Mouse (Mus musculus) frontal cortex, postnatal 10 days (tissue): ENCODE results near the gene Hist1h3a.
A peak's percentile ranks its signal among the peaks of the same experiment; 100 is the strongest.
"Not testable (repeated sequence)": the region's sequence is repeated elsewhere in the genome, so short reads cannot be mapped to it uniquely, and the experiment has no call there.

Source experiments
- DNase-seq, 2 experiments: peaks; one replicate each; pipeline ENCODE4 v3.0.0; 2022; ENCODE audit warnings: low spot score in 2 of 2, mixed read lengths in 1 of 2

Gene Hist1h3a

DNA sequence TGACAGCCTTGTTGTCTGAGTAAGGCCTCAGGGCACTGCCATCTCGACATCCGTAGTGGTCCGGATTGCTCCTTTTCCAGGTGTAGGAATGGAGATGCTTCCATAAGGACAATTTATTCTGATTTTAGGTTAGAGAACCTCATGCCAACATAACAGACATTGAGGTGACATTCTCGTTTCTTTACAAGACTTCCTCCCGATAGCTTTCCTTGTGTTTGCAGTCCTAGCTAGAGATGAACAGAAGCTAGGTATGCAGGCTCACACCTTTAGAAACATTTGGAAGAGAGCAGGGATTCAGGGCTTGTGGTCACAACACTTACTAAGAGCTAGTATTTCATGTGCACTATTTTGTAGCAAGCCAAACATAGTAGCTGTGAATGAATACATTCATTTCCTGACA, 19.0 kb downstream of the Hist1h3a start:
- no peak for DNase-seq

DNA sequence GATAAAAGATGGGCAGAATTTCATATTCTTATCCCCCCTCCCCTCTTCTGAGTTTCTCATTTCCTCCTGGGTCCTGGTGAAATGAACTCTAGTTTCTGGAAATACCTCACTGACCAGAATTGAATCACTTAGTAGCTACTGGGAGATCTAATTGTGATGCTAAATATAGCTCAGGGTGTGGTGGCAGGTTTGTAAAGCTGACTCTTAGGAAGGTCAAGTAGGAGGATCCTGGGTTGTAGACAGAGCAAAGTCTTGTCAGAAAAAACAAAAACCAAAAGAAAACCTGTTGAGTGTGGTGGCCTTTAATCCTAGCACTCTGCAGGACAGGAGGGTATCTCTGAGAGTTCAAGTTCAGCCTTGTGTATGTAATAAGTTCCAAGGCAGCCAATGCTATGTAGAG, 20.2 kb downstream of the Hist1h3a start:
- DNase-seq = no peak

DNA sequence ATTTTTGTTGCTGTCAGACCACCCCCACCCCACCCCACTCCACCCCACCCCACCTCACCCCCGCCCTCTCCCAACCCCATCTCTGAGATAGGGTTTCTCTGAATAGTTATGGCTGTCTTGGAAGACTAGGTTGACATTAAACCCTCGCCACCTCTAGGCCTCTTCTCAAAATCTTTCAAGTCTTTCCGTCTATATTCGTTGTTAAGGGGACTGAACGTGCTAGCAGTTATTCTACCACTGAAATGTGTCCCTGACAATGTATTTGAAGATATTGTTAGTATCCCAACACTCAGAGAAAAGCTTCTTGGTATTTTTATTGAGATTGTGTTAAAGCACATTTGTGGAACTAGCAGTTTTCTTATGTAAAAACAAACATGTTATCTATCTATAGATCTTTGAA, 21.3 kb downstream of the Hist1h3a start:
- no peak for DNase-seq

DNA sequence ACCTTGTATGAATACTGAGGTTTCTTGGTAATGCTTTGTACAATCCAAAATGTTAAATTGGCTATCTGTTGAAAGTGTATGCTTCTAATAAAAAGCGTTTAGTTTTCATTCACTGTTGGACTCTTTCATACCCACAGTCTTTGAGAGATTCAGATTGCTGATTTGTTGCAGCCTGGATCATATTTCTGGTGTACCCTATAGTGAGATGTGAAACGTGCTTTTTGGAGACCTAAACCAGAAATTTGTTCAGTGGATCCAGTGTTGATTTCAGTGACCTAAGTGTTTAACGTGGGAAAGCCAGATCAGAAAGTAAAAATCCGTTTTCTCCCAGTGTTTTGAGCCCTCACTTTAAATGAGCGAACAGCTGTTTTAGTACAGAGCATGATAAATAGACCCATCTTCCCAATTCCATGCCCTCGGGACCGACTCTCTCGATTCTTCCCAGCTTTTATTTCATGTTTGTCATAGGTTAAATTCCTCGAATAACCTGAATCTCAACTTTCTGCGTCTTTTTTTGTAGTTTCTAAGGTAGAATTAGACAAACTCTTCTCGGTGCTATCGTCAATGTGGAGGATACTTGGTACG, 21.8 kb downstream of the Hist1h3a start:
- no peak for DNase-seq

DNA sequence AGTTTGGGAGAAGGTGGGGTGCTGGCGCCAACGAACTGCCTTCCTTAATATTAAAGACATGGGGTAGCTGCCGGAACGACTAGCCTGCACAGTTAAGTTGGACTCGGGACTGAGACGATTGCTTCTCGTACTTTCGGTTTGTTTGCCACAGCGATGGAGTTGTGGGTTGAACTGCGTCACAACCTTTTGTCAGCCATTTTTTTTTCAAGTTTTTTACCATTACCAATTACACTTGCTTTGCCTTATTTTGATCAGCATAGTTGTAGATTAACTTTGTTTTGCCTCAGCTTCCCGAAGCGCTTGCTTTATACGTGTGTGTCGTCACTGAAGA, 22.3 kb downstream of the Hist1h3a start:
- DNase-seq = no peak

DNA sequence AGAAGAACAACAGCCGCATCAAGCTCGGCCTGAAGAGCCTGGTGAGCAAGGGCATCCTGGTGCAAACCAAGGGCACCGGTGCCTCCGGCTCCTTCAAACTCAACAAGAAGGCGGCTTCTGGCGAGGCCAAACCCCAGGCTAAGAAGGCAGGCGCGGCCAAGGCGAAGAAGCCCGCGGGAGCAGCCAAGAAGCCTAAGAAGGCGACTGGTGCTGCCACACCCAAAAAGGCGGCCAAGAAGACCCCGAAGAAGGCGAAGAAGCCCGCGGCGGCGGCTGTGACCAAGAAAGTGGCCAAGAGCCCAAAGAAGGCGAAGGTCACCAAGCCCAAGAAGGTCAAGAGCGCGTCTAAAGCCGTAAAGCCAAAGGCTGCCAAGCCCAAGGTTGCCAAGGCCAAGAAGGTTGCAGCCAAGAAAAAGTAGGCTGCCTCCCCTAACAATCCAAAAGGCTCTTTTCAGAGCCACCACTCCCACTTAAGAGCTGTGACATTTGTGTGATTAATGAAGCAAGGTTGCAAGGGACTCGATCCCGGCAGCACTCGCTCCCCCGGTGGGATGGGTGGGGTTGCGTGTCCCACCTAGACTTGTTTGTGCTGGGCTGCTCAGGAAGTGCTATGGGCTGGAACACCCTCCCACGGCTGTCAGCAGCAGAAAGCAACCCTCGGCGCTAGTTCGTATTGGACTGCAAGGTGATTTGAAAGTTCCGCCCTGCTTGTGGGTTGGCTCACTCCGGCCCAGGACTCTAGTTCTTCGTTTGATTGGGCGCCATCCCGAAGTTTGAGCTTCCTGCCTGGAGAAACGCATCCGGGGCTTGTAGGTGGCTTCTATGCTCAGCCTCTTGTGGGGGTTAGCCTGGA, 22.9 kb downstream of the Hist1h3a start:
- peak; percentile 89 to 91 for DNase-seq

DNA sequence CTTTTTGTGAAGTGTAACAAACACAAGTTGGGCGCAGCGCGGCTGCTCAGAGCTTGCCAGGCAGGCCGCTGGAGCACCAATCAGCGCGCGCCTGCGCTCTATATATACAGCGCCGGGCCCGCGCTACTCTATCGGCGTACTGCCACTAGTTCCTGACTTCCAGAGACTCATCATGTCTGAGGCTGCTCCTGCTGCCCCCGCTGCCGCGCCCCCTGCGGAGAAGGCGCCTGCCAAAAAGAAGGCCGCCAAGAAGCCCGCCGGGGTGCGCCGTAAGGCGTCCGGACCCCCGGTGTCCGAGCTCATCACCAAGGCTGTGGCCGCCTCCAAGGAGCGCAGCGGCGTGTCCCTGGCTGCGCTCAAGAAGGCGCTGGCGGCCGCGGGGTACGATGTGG, 23.5 kb downstream of the Hist1h3a start, which contains the start of gene Hist1h1c:
Gene Hist1h1c (plus strand): TSS at position 132 of the 392 bp plus-strand sequence.
- DNase-seq = peak; percentile 87 to 88

DNA sequence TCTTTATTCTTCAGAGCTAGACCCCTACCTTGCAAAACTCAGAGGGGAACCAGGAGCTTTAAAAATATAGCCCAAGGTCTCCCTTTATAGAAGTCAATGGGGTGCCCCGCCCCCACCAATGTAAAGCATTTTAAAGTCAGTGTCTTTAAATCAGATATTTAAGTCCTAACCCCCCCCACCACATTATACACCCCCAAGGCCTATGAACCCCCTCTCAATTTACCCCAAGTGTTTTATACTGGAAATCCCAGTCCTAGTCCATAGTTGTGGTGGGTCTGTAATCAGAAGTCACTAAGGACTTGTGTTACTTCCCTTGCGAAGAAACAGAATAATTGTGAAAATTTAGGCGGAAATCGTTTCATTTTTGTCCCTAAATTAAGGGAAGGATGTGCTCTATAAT, 24.1 kb downstream of the Hist1h3a start:
- no peak for DNase-seq

DNA sequence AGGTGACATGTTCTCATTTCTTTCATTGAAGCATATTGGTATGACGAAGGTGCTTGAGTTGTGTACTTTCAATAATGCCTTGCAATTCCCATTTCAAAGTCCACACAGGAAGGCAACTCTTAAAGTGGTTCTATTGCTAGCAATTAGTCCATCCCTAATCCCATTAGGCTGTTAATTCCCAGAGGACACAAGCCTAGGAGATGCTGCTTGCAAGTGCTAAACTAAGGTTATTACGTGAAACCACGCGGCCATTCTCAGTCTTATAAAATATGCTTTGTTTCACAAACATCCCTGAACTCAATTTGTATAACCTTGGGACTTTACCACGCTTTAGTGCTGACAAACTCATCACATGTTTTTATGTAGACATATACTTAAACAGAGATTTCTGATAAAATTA, 25.1 kb downstream of the Hist1h3a start:
- DNase-seq = no peak

DNA sequence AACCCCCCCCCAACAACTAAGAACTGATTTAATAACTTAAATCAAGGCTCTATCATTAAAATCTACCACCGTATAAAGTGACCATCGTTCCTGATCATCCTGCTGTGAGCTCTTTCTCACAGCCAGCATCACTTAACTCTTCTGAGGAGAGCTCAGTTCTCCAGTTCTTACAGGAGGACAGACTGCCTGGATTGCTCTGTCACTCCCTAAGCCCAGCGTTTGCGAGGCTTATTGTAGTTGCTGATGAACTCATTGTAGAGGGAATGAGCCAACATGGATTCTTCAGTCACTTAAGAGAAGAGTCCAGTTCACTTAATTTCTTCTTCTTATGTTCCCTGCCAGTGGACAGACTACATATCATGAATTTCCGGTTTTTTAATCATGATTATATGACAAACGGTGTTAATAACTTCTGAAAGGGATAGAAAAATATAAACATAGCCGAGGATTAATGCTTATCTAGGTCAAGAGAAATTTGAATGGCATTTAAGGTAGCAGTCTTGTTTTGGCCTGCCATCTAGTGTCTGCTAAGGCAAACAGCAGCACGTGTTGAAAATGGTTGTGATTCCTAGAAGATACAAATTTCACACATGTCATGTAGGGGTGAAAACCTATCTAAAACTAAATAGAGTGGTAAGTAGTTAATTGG, 29.9 kb downstream of the Hist1h3a start:
- no peak for DNase-seq

DNA sequence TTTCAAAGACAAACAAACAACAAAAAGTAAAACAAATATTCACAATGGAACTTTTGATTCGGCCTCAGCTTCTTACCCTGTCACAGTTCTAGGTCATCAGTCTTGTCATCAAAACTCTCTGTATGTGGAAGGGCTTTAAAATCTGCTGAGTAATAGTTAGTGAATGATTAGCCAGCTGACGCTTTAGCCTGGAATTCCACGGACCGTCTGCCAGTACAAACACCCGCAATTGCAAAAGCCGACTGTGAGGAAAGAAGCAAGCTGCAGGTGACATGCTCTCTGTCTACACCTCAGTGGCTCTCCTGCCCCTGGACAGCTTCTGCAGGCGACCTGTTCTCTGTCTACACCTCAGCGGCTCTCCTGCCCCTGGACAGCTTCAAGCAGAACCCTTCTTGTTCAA, 31.7 kb downstream of the Hist1h3a start:
- DNase-seq = no peak

DNA sequence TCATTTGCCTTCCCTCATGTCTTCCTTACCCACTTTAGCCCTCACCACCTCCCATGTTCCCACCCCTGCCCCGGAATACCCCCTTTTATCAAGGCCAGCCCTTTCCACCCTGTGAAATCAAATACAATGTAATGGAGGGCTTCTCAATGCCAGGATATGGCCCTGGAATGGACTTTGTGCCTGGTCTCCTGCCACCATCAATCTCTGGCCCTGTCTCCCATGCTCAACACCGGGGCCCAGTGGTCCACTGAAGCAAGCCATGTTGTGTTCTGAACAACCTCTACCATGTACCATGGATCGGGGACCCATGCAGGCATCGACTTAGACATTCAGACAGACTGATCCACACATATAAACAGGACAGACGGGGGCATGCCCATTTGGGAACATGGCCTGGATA, 32.5 kb downstream of the Hist1h3a start:
- DNase-seq = no peak

DNA sequence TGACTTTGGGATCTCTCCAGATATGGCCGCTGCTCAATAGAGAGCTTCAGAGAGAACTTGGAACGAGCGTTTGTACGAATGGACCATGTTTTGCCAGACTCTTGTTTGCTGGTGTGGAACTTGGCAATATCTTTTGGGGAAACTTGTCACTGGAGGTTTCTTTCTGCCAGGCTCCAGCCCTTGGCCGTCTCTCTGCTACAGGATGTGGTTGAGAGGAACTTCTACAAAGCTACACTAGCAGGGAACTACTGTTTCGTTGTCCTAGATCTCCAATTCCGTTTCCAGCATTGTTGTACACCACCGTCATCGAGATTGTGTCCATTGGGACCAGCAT, 33.0 kb downstream of the Hist1h3a start:
- DNase-seq = no peak

DNA sequence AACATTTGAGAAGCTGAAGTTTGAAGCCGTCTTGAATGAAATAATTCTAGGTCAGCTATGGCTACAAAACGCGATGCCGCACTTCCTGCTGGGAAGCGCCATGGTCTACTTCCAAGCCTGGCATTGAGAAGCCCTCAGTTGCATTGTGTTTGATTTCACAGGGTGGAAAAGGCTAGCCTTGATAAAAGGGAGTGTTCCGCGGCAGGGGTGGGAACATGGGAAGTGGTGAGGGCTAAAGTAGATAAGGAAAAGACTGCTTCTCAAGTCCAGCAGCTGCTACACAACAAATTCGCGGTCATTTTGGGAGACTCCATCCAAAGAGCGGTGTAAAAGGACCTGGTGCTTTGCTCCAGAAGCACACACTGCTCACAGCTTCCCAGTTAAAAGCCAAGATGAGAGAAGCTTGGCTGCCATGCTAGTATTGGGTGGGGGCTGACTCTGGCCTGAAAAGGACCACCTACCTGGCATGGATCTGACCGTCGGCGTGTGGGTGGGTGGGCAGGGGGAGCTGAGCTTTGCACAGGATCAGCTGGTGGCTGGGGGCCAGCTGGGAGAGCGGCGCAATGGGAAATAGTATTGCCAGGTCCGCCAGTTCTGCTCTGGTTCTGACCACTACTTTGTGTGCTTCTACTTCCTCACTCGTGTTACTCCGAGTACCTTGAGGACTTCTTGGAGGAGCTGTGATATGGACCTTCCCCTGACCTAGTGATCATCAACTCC, 33.6 kb downstream of the Hist1h3a start:
- no peak for DNase-seq

DNA sequence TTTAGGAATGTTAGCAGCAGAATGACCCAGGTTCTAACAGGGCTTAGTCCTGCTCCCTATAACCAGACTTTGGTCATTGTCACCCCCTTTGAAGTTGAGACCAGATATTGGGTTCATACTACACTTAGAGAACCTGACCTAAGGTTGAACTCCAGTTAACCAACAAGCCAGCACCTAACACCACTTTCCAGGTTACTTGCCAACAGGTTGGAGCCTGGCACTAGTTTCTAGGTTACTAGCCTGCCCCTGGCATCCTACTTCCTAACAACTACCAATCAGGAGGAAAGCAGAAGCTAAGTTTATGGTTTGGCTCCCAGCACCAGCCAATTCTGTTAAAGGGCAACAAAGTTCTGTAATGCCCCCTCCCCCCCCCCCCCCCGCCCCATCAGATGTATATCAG, 37.0 kb downstream of the Hist1h3a start:
- DNase-seq = no peak

DNA sequence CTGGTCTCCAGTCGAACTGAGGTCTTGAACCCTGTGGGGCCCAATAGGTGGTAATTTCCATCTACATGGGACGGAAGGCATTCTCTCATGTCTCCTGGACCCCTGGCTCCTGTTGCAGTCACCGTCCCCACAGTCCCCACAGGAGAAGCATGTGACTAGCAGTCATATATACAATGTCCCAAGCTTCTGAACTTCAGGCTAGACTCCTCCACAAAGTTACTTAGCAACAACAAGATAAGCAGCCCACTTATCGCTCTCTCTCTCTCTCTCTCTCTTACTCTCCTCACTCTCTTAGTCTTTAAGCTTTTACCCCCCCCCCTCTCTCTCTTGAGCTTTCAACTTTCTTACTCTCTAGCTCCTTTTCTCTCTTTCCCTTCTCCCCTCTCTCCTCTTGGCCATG, 37.9 kb downstream of the Hist1h3a start:
- DNase-seq = no peak

DNA sequence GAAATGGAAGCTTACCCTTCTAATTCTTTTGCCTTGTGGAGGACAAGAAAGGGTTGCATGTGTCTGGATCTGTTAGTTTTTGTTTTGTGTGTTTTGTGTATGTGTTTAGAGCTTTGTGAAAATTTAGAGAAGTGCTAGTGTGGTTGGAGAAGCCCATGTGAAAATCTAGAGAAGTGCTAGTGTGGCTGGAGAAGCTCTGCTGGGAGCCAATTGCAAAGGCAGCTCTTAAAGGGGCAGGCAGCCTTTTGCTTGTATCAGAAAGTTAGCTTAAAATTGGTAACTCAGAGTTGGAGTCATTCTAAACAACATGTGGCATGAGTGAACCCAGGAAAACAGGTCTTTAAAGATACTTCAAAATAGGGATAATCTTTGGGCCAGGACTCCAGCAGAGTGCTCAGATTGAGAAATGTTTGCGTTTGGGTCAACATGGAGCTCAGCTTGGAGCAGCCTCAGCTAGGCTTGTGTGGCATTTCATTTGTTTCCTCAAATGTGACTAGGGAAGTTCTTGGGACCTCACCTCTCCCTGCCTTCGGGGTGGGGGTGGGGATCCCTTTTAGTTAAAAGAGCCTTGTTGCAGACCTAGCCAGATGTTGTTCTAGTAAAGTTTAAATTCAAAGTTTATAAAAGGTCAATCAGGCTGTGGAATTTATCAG, 44.5 kb downstream of the Hist1h3a start:
- not testable (repeated sequence) for DNase-seq

DNA sequence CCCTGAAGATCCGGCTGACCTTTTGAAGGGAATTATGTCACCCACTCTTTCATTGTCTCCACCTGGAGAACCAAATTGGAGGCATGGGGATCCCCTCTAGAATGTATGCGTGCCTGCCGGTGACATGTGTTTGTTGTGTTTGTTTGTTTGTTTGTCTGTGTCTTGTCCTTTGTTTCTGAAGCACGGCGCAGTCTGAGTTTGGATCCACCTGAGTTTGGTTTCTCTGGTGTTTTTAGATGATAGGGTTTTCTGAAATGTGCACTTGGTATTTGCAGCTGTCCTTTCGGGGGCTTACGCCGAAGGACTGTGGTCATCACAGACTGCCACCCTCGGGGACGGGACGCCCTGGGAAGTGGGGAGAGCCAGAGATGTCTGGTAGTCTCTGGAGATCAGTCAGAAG, 45.0 kb downstream of the Hist1h3a start:
- no peak for DNase-seq

DNA sequence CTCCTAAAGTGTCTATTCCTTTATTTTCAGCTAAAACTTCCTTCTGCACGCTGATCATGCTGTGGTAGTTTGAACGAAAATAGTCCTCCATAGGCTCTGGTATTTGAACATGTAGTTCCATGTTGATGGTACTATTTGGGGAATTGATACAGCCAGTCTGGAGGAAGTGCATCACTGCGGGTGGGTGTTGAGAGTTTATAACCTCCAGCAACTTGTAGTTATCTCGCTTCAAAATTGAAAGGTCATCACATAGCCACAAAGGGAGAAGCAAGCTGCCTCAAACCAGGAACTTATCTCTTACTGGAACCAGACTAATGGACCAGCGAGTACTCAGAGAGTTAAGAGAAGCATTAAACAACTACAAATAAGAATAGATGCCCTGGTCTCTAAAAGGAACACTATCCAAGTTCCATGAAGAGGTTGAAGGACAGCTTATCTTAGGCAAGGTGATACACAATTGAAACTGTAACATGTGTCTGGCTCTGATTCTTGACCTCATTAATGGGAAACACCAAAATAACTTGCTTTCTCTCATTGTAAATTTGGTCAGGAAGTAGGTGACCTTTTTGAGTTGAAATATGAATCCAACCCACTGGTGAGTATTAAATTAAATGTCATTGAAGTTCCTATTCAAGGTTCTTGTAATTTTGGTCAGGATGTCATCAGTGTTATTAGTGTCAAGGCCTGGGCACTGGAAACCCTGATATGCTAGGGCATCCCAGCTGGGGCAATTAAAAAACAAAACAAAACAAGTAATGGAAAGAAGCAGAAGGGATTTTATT, 45.7 kb downstream of the Hist1h3a start:
- DNase-seq = no peak
